Mouse (Mus musculus): ENCODE measurements around the gene Il20ra. TPM values are rescaled to one million over a fixed set of nuclear protein-coding genes. Genes with fewer than 3 reads are reported as not detected.

Il20ra gene
- total and polyA plus RNA-seq, 3 experiments = not detected

- dilution Hi-C loops (cut with MboI; ENCODE audit: extremely low pct_ligation_motif_present, extremely low pct_unique_long_range_greater_than_20kb, low sequenced_read_pairs) = no loop called here
- no peak for DNase-seq (ENCODE audit: extremely low read depth)
Observed at GRCm38 (mm10) chr10:19765459-19765858, 53.1 kb downstream of the Il20ra start.

GRCm38 (mm10) chr10:19779092-19779491 is 66.7 kb downstream of the Il20ra start:
- Histone ChIP-seq H3K4me1 (ENCODE audit: control insufficient read depth in 1 of 2, insufficient read depth in 2 of 2) (no peaks in the 10 kb centered on the region), H3K36me3 (replicated peaks in 1 of 2; ENCODE audit: control insufficient read depth in 1 of 2, insufficient read depth in 1 of 2, low read length in 1 of 2) (no peaks in the 10 kb centered on the region), H3K27ac (ENCODE audit: insufficient read depth, low read depth) (no peak overlapping the region), H3K27me3 (replicated peaks) (no peaks in the 10 kb centered on the region), H3K4me3 (replicated peaks in 1 of 3; ENCODE audit: low read depth in 2 of 3, low read length in 2 of 3, poor library complexity in 1 of 3) (no peak overlapping the region), H3K4me2 (ENCODE audit: insufficient read depth, low read depth, poor library complexity, severe bottlenecking) (no peak overlapping the region), H3K9me3 (replicated peaks; ENCODE audit: low read length) (no peaks in the 10 kb centered on the region), H3K79me2 (replicated peaks; ENCODE audit: control insufficient read depth, extremely low read depth, insufficient read depth, poor library complexity, severe bottlenecking) (no peaks in the 10 kb centered on the region), H3K9ac (ENCODE audit: insufficient read depth, low read depth) (no peak overlapping the region)
- no peak for TF ChIP-seq ZMIZ1 (IDR thresholded peaks at IDR 0.05; ENCODE audit: low read depth, low read length)
- no peak for TF ChIP-seq CHD1 (IDR thresholded peaks at IDR 0.05; ENCODE audit: low read depth, low read length)
- no peak for TF ChIP-seq MAX (IDR thresholded peaks at IDR 0.05; ENCODE audit: low read length)
- no peak for TF ChIP-seq MAZ (IDR thresholded peaks at IDR 0.05; ENCODE audit: low read depth, low read length)
- no peak for TF ChIP-seq JUND (conservative IDR thresholded peaks at IDR 0.05; ENCODE audit: low read depth, low read length)
- no peak for TF ChIP-seq RCOR1 (conservative IDR thresholded peaks at IDR 0.05; ENCODE audit: low read depth, low read length)
- TF ChIP-seq NELFE (IDR thresholded peaks at IDR 0.05; ENCODE audit: low read depth, low read length) = no peak
- TF ChIP-seq ZNF384 (IDR thresholded peaks at IDR 0.05; ENCODE audit: low read depth, low read length) = no peak
- no peak for TF ChIP-seq ZC3H11A (IDR thresholded peaks at IDR 0.05; ENCODE audit: low read depth, low read length)
- TF ChIP-seq UBTF (IDR thresholded peaks at IDR 0.05; ENCODE audit: low read depth, low read length) = no peak
- TF ChIP-seq MXI1 (IDR thresholded peaks at IDR 0.05; ENCODE audit: low read depth, low read length) = no peak
- TF ChIP-seq BHLHE40 (IDR thresholded peaks at IDR 0.05; ENCODE audit: low read depth, low read length) = no peak
- no peak for TF ChIP-seq NRF1 (IDR thresholded peaks at IDR 0.05; ENCODE audit: low read depth, low read length)
- dilution Hi-C loops (cut with MboI; ENCODE audit: extremely low pct_ligation_motif_present, extremely low pct_unique_long_range_greater_than_20kb, low sequenced_read_pairs) = no loop called here
- in situ Hi-C loops (cut with MboI; ENCODE audit: low pct_ligation_motif_present, low pct_unique_long_range_greater_than_20kb, low sequenced_read_pairs) = no loop called here
- no peak for DNase-seq (ENCODE audit: extremely low read depth)

More at GRCm38 (mm10) chr10:19765459-19765858, 53.1 kb downstream of the Il20ra start:
- no peak overlapping the region for H3K4me2 ChIP-seq (ENCODE audit: insufficient read depth, low read depth, poor library complexity, severe bottlenecking)
- H3K4me3 ChIP-seq (replicated peaks in 1 of 3; ENCODE audit: low read depth in 2 of 3, low read length in 2 of 3, poor library complexity in 1 of 3) = no peak overlapping the region
- TF ChIP-seq BHLHE40 (IDR thresholded peaks at IDR 0.05; ENCODE audit: low read depth, low read length) (no peak), RAD21 (IDR thresholded peaks at IDR 0.05; ENCODE audit: low read depth, low read length) (no peak), RCOR1 (conservative IDR thresholded peaks at IDR 0.05; ENCODE audit: low read depth, low read length) (no peak), MAX (IDR thresholded peaks at IDR 0.05; ENCODE audit: low read length) (no peak), ZC3H11A (IDR thresholded peaks at IDR 0.05; ENCODE audit: low read depth, low read length) (no peak), MXI1 (IDR thresholded peaks at IDR 0.05; ENCODE audit: low read depth, low read length) (no peak), GABPA (IDR thresholded peaks at IDR 0.05; ENCODE audit: insufficient replicate concordance, low read depth, low read length) (no peak)
- H3K9ac ChIP-seq (ENCODE audit: insufficient read depth, low read depth) = no peak overlapping the region
- in situ Hi-C loops (cut with MboI; ENCODE audit: low pct_ligation_motif_present, low pct_unique_long_range_greater_than_20kb, low sequenced_read_pairs) = no loop called here
- no peaks in the 10 kb centered on the region for H3K9me3 ChIP-seq (replicated peaks; ENCODE audit: low read length)
- H3K27me3 ChIP-seq (replicated peaks) = no peaks in the 10 kb centered on the region
- no peaks in the 10 kb centered on the region for H3K79me2 ChIP-seq (replicated peaks; ENCODE audit: control insufficient read depth, extremely low read depth, insufficient read depth, poor library complexity, severe bottlenecking)
- peaks cover 0 to 5% of the 10 kb centered on the region in 2 experiments; a peak in 2 of 4 replicates for H3K4me1 ChIP-seq (ENCODE audit: control insufficient read depth in 1 of 2, insufficient read depth in 2 of 2)
- H3K36me3 ChIP-seq (replicated peaks in 1 of 2; ENCODE audit: control insufficient read depth in 1 of 2, insufficient read depth in 1 of 2, low read length in 1 of 2) = no peaks in the 10 kb centered on the region
- H3K27ac ChIP-seq (ENCODE audit: insufficient read depth, low read depth) = no peak overlapping the region

All from CH12.LX (cell line).